Mouse (Mus musculus): Measurements from ENCODE around the gene Lgi1. TPM values are rescaled to one million over a fixed set of nuclear protein-coding genes. Genes with fewer than 3 reads are reported as not detected.

The Lgi1 gene
- 1.4 and 2.3 TPM in 2 replicates for polyA plus RNA-seq (2014; fragmentation: Nextera tagmentation; extraction: Ambion mirVana)

- H3K27ac ChIP-seq (replicated peaks; ENCODE audit: low read depth, low read length) = no peak within 1 kb of the TSS
- DNase-seq (ENCODE audit: low spot score) = peak; percentile 34
Measured at GRCm38 (mm10) chr19:38264505-38265500, at the start of gene Lgi1. Gene Lgi1, plus strand, starts transcription at chr19:38264536.

GRCm38 (mm10) chr19:38217696-38218095 is 46.6 kb upstream of the Lgi1 start:
- H3K4me2 ChIP-seq (ENCODE audit: low read depth, low read length) = no peak overlapping the region
- H3K36me3 ChIP-seq (replicated peaks; ENCODE audit: control insufficient read depth, insufficient read depth, low read depth, low read length) = no peaks in the 10 kb centered on the region
- no peaks in the 10 kb centered on the region for H3K9me3 ChIP-seq (replicated peaks; ENCODE audit: control insufficient read depth, low read length)
- H3K4me3 ChIP-seq (ENCODE audit: low read depth, low read length) = no peak overlapping the region
- no peaks in the 10 kb centered on the region for H3K4me1 ChIP-seq (ENCODE audit: control insufficient read depth, insufficient read depth, low read length)
- H3K27ac ChIP-seq (replicated peaks; ENCODE audit: low read depth, low read length) = no peak overlapping the region
- no peaks in the 10 kb centered on the region for H3K27me3 ChIP-seq (ENCODE audit: control insufficient read depth, insufficient read depth, low read length)
- no peak for DNase-seq (ENCODE audit: low spot score)
- WGBS = 97% methylated on average over 3 of the region's 3 CpGs
- ATAC-seq (replicated peaks; ENCODE audit: insufficient number of reproducible peaks, low FRiP score, low TSS enrichment, low read depth) = no peak
- no peak overlapping the region for H3K9ac ChIP-seq (replicated peaks; ENCODE audit: low read length)

More at GRCm38 (mm10) chr19:38264505-38265500, at the start of gene Lgi1:
- ATAC-seq (replicated peaks; ENCODE audit: insufficient number of reproducible peaks, low FRiP score, low TSS enrichment, low read depth) = no peak
- Histone ChIP-seq H3K9ac (replicated peaks; ENCODE audit: low read length) (no peak within 1 kb of the TSS), H3K4me1 (ENCODE audit: control insufficient read depth, insufficient read depth, low read length) (no peaks in the 10 kb centered on the region), H3K27me3 (ENCODE audit: control insufficient read depth, insufficient read depth, low read length) (no peaks in the 10 kb centered on the region), H3K4me3 (ENCODE audit: low read depth, low read length) (no peak within 1 kb of the TSS), H3K9me3 (replicated peaks; ENCODE audit: control insufficient read depth, low read length) (no peaks in the 10 kb centered on the region), H3K4me2 (ENCODE audit: low read depth, low read length) (peak within 1 kb of the TSS; percentile 1), H3K36me3 (replicated peaks; ENCODE audit: control insufficient read depth, insufficient read depth, low read depth, low read length) (no peaks in the 10 kb centered on the region)
- 28% methylated on average over 21 of the region's 21 CpGs for WGBS

- H3K36me3 ChIP-seq (replicated peaks; ENCODE audit: control insufficient read depth, insufficient read depth, low read depth, low read length) = no peaks in the 10 kb centered on the region
- H3K4me1 ChIP-seq (ENCODE audit: control insufficient read depth, insufficient read depth, low read length) = no peaks in the 10 kb centered on the region
- peak overlapping the region; percentile 75 for H3K9ac ChIP-seq (replicated peaks; ENCODE audit: low read length)
- peak overlapping the region; percentile 53; the same call in 1 of the 2 replicates for H3K27ac ChIP-seq (replicated peaks; ENCODE audit: low read depth, low read length)
- H3K9me3 ChIP-seq (replicated peaks; ENCODE audit: control insufficient read depth, low read length) = no peaks in the 10 kb centered on the region
- ATAC-seq (replicated peaks; ENCODE audit: insufficient number of reproducible peaks, low FRiP score, low TSS enrichment, low read depth) (0 out of 2 replicates have a peak, but pooled peaks have one; percentile 2), DNase-seq (ENCODE audit: low spot score) (no peak)
- H3K4me3 ChIP-seq (ENCODE audit: low read depth, low read length) = peak overlapping the region; percentile 63
- peak overlapping the region; percentile 62 for H3K4me2 ChIP-seq (ENCODE audit: low read depth, low read length)
- H3K27me3 ChIP-seq (ENCODE audit: control insufficient read depth, insufficient read depth, low read length) = no peaks in the 10 kb centered on the region
- 11% methylated on average over 12 of the region's 12 CpGs for WGBS
Measured at GRCm38 (mm10) chr19:38223356-38223904, 40.9 kb upstream of the Lgi1 start.

- WGBS = under 1% methylated on average over 49 of the region's 49 CpGs
- Histone ChIP-seq H3K9ac (replicated peaks; ENCODE audit: low read length) (peak within 1 kb of the TSS; percentile 75), H3K36me3 (replicated peaks; ENCODE audit: control insufficient read depth, insufficient read depth, low read depth, low read length) (no peaks in the 10 kb centered on the region), H3K4me1 (ENCODE audit: control insufficient read depth, insufficient read depth, low read length) (no peaks in the 10 kb centered on the region), H3K9me3 (replicated peaks; ENCODE audit: control insufficient read depth, low read length) (no peaks in the 10 kb centered on the region), H3K4me2 (ENCODE audit: low read depth, low read length) (peak within 1 kb of the TSS; percentile 63), H3K27ac (replicated peaks; ENCODE audit: low read depth, low read length) (peak within 1 kb of the TSS; percentile 53; the same call in 1 of the 2 replicates), H3K4me3 (ENCODE audit: low read depth, low read length) (peak within 1 kb of the TSS; percentile 63), H3K27me3 (ENCODE audit: control insufficient read depth, insufficient read depth, low read length) (no peaks in the 10 kb centered on the region)
- DNase-seq (ENCODE audit: low spot score) (peak; percentile 88), ATAC-seq (replicated peaks; ENCODE audit: insufficient number of reproducible peaks, low FRiP score, low TSS enrichment, low read depth) (peak; percentile 97)
Measured at GRCm38 (mm10) chr19:38223905-38224684, 40.2 kb upstream of the Lgi1 start, which contains the start of gene Fra10ac1. Gene Fra10ac1, minus strand, starts transcription at chr19:38224156.

- H3K4me2 ChIP-seq (ENCODE audit: low read depth, low read length) = peak overlapping the region; percentile 63
- ATAC-seq (replicated peaks; ENCODE audit: insufficient number of reproducible peaks, low FRiP score, low TSS enrichment, low read depth) (no peak), DNase-seq (ENCODE audit: low spot score) (no peak)
- peak overlapping the region; percentile 67 for H3K9ac ChIP-seq (replicated peaks; ENCODE audit: low read length)
- no peaks in the 10 kb centered on the region for H3K36me3 ChIP-seq (replicated peaks; ENCODE audit: control insufficient read depth, insufficient read depth, low read depth, low read length)
- no peaks in the 10 kb centered on the region for H3K27me3 ChIP-seq (ENCODE audit: control insufficient read depth, insufficient read depth, low read length)
- H3K4me3 ChIP-seq (ENCODE audit: low read depth, low read length) = peak overlapping the region; percentile 63
- no peaks in the 10 kb centered on the region for H3K9me3 ChIP-seq (replicated peaks; ENCODE audit: control insufficient read depth, low read length)
- H3K4me1 ChIP-seq (ENCODE audit: control insufficient read depth, insufficient read depth, low read length) = no peaks in the 10 kb centered on the region
- H3K27ac ChIP-seq (replicated peaks; ENCODE audit: low read depth, low read length) = no peak overlapping the region; the same call in 1 of the 2 replicates
- WGBS = 18% methylated on average over 9 of the region's 9 CpGs
Measured at GRCm38 (mm10) chr19:38224685-38225060, 39.7 kb upstream of the Lgi1 start.

GRCm38 (mm10) chr19:38228699-38229098 is 35.6 kb upstream of the Lgi1 start:
- DNase-seq (ENCODE audit: low spot score) (no peak), ATAC-seq (replicated peaks; ENCODE audit: insufficient number of reproducible peaks, low FRiP score, low TSS enrichment, low read depth) (no peak)
- 54% methylated on average over 2 of the region's 2 CpGs for WGBS
- no peak overlapping the region for H3K9ac ChIP-seq (replicated peaks; ENCODE audit: low read length)
- no peaks in the 10 kb centered on the region for H3K36me3 ChIP-seq (replicated peaks; ENCODE audit: control insufficient read depth, insufficient read depth, low read depth, low read length)
- no peaks in the 10 kb centered on the region for H3K4me1 ChIP-seq (ENCODE audit: control insufficient read depth, insufficient read depth, low read length)
- no peaks in the 10 kb centered on the region for H3K27me3 ChIP-seq (ENCODE audit: control insufficient read depth, insufficient read depth, low read length)
- H3K4me3 ChIP-seq (ENCODE audit: low read depth, low read length) = no peak overlapping the region
- H3K27ac ChIP-seq (replicated peaks; ENCODE audit: low read depth, low read length) = no peak overlapping the region
- H3K4me2 ChIP-seq (ENCODE audit: low read depth, low read length) = no peak overlapping the region
- no peaks in the 10 kb centered on the region for H3K9me3 ChIP-seq (replicated peaks; ENCODE audit: control insufficient read depth, low read length)

- H3K27me3 ChIP-seq (ENCODE audit: control insufficient read depth, insufficient read depth, low read length) = no peaks in the 10 kb centered on the region
- H3K9me3 ChIP-seq (replicated peaks; ENCODE audit: control insufficient read depth, low read length) = no peaks in the 10 kb centered on the region
- no peak overlapping the region for H3K4me2 ChIP-seq (ENCODE audit: low read depth, low read length)
- H3K4me3 ChIP-seq (ENCODE audit: low read depth, low read length) = no peak overlapping the region
- H3K4me1 ChIP-seq (ENCODE audit: control insufficient read depth, insufficient read depth, low read length) = no peaks in the 10 kb centered on the region
- WGBS = 58% methylated on average over 8 of the region's 8 CpGs
- no peak overlapping the region for H3K9ac ChIP-seq (replicated peaks; ENCODE audit: low read length)
- DNase-seq (ENCODE audit: low spot score) = no peak
- ATAC-seq (replicated peaks; ENCODE audit: insufficient number of reproducible peaks, low FRiP score, low TSS enrichment, low read depth) = no peak
- no peaks in the 10 kb centered on the region for H3K36me3 ChIP-seq (replicated peaks; ENCODE audit: control insufficient read depth, insufficient read depth, low read depth, low read length)
- H3K27ac ChIP-seq (replicated peaks; ENCODE audit: low read depth, low read length) = no peak overlapping the region
Measured at GRCm38 (mm10) chr19:38232087-38232486, 32.2 kb upstream of the Lgi1 start.
